In genomic region chr8:45110813-45111104, GRCm38 (mm10) we compare ENCODE assay signal across 14 mouse cellular contexts. TPM values are rescaled to one million over a fixed set of nuclear protein-coding genes. Genes with fewer than 3 reads are reported as not detected.
A peak's percentile ranks its signal among the peaks of the same experiment; 100 is the strongest.
DNase-seq lines count a peak whose midpoint lies in the region; ATAC-seq and TF ChIP-seq lines count a peak whose summit lies in the region.
"Had no signal": no experiment of that assay in that cellular context is flagged by ENCODE, and none has a peak within 500 bp of the region (broad histone marks: within the 10 kb centered on the region; RNA-seq: fewer than 3 reads in every experiment).

No protein-coding gene starts in this region.

- H3K4me1 ChIP-seq in heart, embryonic 13.5 days: peaks cover 19% of the 10 kb centered on the region
- no peaks in the 10 kb centered on the region; the same call in 1 of the 2 replicates for H3K4me1 ChIP-seq in forebrain, postnatal 0 days (ENCODE audit: insufficient read depth)
- peaks cover 18% of the 10 kb centered on the region for H3K4me1 ChIP-seq in midbrain, embryonic 13.5 days (replicated peaks)

- DNase-seq in heart, postnatal 25 days (ENCODE audit: low spot score): no peak
- peak; percentile 6 for DNase-seq in MEL-GATA-1-ER (ENCODE audit: extremely low read depth, low read depth)
- no peak for DNase-seq in forebrain, postnatal 0 days
- DNase-seq in cerebellum, postnatal 10 days: no peak
- no peak for DNase-seq in T-cell, adult 2 months (ENCODE audit: low spot score)
- DNase-seq: B cell, adult 2 months; kidney, adult 2 months had no signal

- ATAC-seq in heart, embryonic 13.5 days (ENCODE audit: extremely low read depth, insufficient number of reproducible peaks, low FRiP score, low TSS enrichment): no peak
- 0 out of 2 replicates have a peak, but pooled peaks have one; percentile 0 for ATAC-seq in forebrain, postnatal 0 days
- ATAC-seq in midbrain, embryonic 13.5 days: no peak
- no peak for ATAC-seq in granulocyte monocyte progenitor cell, adult 5-6 weeks (replicated peaks; ENCODE audit: poor library complexity, severe bottlenecking)
- ATAC-seq: Patski had no signal

- no peak for TF ChIP-seq CTCF in forebrain, postnatal 0 days (IDR thresholded peaks at IDR 0.05; ENCODE audit: low read depth)

- H3K9me3 ChIP-seq in heart, embryonic 13.5 days: no peaks in the 10 kb centered on the region
- no peaks in the 10 kb centered on the region for H3K9me3 ChIP-seq in forebrain, postnatal 0 days (ENCODE audit: low read length)
- H3K9me3 ChIP-seq in midbrain, embryonic 13.5 days: no peaks in the 10 kb centered on the region

- peak overlapping the region; percentile 70 for H3K4me2 ChIP-seq in heart, embryonic 13.5 days
- peak overlapping the region; percentile 62 for H3K4me2 ChIP-seq in forebrain, postnatal 0 days (ENCODE audit: low read depth)
- H3K4me2 ChIP-seq in midbrain, embryonic 13.5 days (replicated peaks): peak overlapping the region; percentile 56

- WGBS in heart, embryonic 13.5 days: 25% methylated on average over 5 of the region's 5 CpGs
- 61% methylated on average over 5 of the region's 5 CpGs for WGBS in forebrain, postnatal 0 days
- 48% methylated on average over 5 of the region's 5 CpGs for WGBS in midbrain, embryonic 13.5 days

- peak overlapping the region; percentile 44; the same call in 1 of the 2 replicates for H3K4me3 ChIP-seq in heart, embryonic 13.5 days
- peak overlapping the region; percentile 38 for H3K4me3 ChIP-seq in forebrain, postnatal 0 days (ENCODE audit: low read depth, low read length)
- H3K4me3 ChIP-seq in midbrain, embryonic 13.5 days (replicated peaks): 0 out of 2 replicates have a peak overlapping the region, but pooled peaks have one; percentile 21

- H3K27me3 ChIP-seq in heart, embryonic 13.5 days (replicated peaks): peaks cover 48% of the 10 kb centered on the region
- no peaks in the 10 kb centered on the region for H3K27me3 ChIP-seq in forebrain, postnatal 0 days (ENCODE audit: insufficient read depth, low read length)
- 0 out of 2 replicates have a peak, but pooled peaks cover 4% of the 10 kb centered on the region for H3K27me3 ChIP-seq in midbrain, embryonic 13.5 days

- H3K36me3 ChIP-seq in heart, embryonic 13.5 days: no peaks in the 10 kb centered on the region
- H3K36me3 ChIP-seq in forebrain, postnatal 0 days (ENCODE audit: insufficient read depth): no peaks in the 10 kb centered on the region
- no peaks in the 10 kb centered on the region for H3K36me3 ChIP-seq in midbrain, embryonic 13.5 days

- intact Hi-C loops in heart, postnatal 25 days (cut with DNase I): no loop called here

- no peak overlapping the region for H3K9ac ChIP-seq in heart, embryonic 13.5 days
- no peak overlapping the region for H3K9ac ChIP-seq in forebrain, postnatal 0 days
- H3K9ac ChIP-seq in midbrain, embryonic 13.5 days (replicated peaks): no peak overlapping the region

- H3K27ac ChIP-seq in heart, embryonic 13.5 days (replicated peaks): no peak overlapping the region
- no peak overlapping the region for H3K27ac ChIP-seq in forebrain, postnatal 0 days (ENCODE audit: low read depth, low read length)
- H3K27ac ChIP-seq in midbrain, embryonic 13.5 days: no peak overlapping the region

RNA-seq across cellular contexts. Expression of gene Mtnr1a, which starts 41.8 kb away (rescaled TPM):
- 0.09 and 0.15 TPM in 2 replicates for polyA plus RNA-seq in heart, embryonic 13.5 days (2015; fragmentation: Nextera tagmentation; extraction: Ambion mirVana)
- total RNA-seq in heart, postnatal 25 days (2021): not detected
- 0.38 TPM in 1 of 2 replicates, not detected in the other for total RNA-seq in forebrain, postnatal 0 days (2014; rRNA removed)
- polyA plus RNA-seq in forebrain, postnatal 0 days (2015; fragmentation: Nextera tagmentation; extraction: Ambion mirVana): 0.18 and 0.19 TPM in 2 replicates
- polyA plus RNA-seq in midbrain, embryonic 13.5 days (2015; fragmentation: Nextera tagmentation; extraction: Ambion mirVana): 0.45 and 0.62 TPM in 2 replicates
- not detected in 2 replicates for total RNA-seq in granulocyte monocyte progenitor cell, adult 5-6 weeks (2014; fragmentation: Nextera tagmentation)
- total RNA-seq in granulocyte monocyte progenitor cell, adult 5-6 weeks (2017): not detected in 2 replicates
- total RNA-seq: common myeloid progenitor, adult 5-6 weeks; layer of hippocampus, postnatal 25 days had no signal
- polyA plus RNA-seq: kidney, adult 2 months; liver, embryonic 16.5 days; Patski had no signal
